Mouse (Mus musculus) forebrain, embryonic 11.5 days (tissue): ENCODE measurements around the gene Fn1. TPM values are rescaled to one million over a fixed set of nuclear protein-coding genes. Genes with fewer than 3 reads are reported as not detected.
A peak's percentile ranks its signal among the peaks of the same experiment; 100 is the strongest.

Experiments
- ATAC-seq: fragments of 200-750 bp; cut with Nextera tagmentation; replicated peaks from 2 replicates; pipeline ENCODE4 v1.8.0; 2017; ENCODE audit warnings: moderate TSS enrichment; ENCODE audit not compliant: low FRiP score
- DNase-seq: peaks from one replicate; pipeline ENCODE4 v3.0.0-alpha.2; 2017; ENCODE audit warnings: low spot score
- H3K27ac ChIP-seq: fragments of 300-500 bp; sonication (generic); 2 replicates; pipeline ENCODE4 v1.5.1; 2014; ENCODE audit warnings: low read depth, low read length
- H3K27me3 ChIP-seq: fragments of 300-500 bp; sonication (generic); 2 replicates; pipeline ENCODE4 v1.6.1; 2014; ENCODE audit warnings: mild to moderate bottlenecking, low read length, mixed read lengths; ENCODE audit not compliant: control insufficient read depth, insufficient read depth
- H3K36me3 ChIP-seq: fragments of 300-500 bp; sonication (generic); 2 replicates; pipeline ENCODE4 v1.6.1; 2014; ENCODE audit warnings: mild to moderate bottlenecking, low read length, moderate library complexity, mixed read lengths; ENCODE audit not compliant: control insufficient read depth, insufficient read depth
- H3K4me1 ChIP-seq: fragments of 300-500 bp; sonication (generic); replicated peaks from 2 replicates; pipeline ENCODE4 v1.6.1; 2014; ENCODE audit warnings: low read length, mixed read lengths; ENCODE audit not compliant: control insufficient read depth, insufficient read depth
- H3K4me2 ChIP-seq: fragments of 300-500 bp; sonication (generic); 2 replicates; pipeline ENCODE4 v1.6.1; 2014; ENCODE audit warnings: low read depth, mild to moderate bottlenecking, low read length, moderate library complexity, mixed read lengths; ENCODE audit not compliant: severe bottlenecking
- H3K4me3 ChIP-seq: fragments of 300-500 bp; sonication (generic); 2 replicates; pipeline ENCODE4 v1.5.1; 2014; ENCODE audit warnings: low read depth, low read length
- H3K9ac ChIP-seq: fragments of 300-500 bp; sonication (generic); 2 replicates; pipeline ENCODE4 v1.6.1; 2014; ENCODE audit warnings: low read length
- H3K9me3 ChIP-seq: fragments of 300-500 bp; sonication (generic); 2 replicates; pipeline ENCODE4 v1.6.1; 2016; ENCODE audit warnings: low read length, mixed read lengths; ENCODE audit not compliant: control insufficient read depth
- WGBS: fragments of 180-500 bp; shearing (Covaris S2); extraction: QIAGEN DNeasy Blood & Tissue Kit; methylation state at CpG from one replicate; pipeline ENCODE4 v1.1.7; 2014; 5-methylcytosine and 5-hydroxymethylcytosine counted together
- polyA plus RNA-seq: library from polyadenylated mRNA; unstranded; fragments of >200 nt; fragmentation: Nextera tagmentation; extraction: Ambion mirVana; gene quantifications from 2 replicates; pipeline ENCODE4 v1.2.1, GENCODE M21; 2014

The Fn1 gene
- 110 and 120 TPM in 2 replicates for polyA plus RNA-seq

DNA sequence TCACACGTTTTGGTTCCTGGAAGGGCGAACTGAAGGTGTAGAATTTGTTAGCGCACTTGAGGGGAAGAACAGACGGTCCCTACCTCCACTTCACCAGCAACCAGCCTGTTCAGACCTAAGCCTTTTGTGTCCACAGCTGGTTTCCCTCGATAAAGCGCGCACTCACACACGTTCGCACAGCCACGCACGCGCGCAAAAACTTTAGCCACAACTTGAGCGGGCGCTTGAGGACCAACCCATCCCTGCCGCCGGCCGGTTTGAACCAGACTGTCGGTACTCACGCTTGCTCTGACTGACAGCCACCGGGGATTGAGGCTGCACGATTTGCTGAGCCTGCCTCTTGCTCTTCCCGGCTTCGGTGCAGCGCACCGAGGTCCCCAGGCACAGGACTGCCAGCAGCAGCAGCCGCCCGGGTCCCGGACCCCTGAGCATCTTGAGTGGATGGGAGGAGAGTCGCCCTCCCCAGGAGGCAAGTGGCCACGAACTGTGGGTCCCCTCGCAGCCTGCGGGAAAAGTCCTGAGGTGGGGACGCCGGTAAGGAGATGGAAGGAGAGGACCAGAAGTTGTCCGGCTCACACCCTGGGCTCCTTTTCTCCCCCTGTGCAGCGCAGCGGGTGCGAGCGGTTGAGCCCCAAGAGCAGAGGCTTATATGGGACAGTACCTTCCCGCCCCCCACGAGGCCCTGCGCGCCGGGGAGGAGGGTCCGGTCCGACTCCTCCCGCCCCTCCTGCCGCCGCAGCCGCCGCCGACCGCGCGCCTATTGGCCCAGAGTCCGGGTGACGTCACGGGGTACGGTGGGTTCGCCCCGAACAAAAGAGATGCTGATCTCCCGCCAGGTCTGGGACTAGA, at the start of gene Fn1:
Gene Fn1, minus strand, starts transcription at position 650 of the 849 bp plus-strand sequence.
- H3K27me3 ChIP-seq, result no peaks in the 10 kb centered on the region
- DNase-seq (peak; percentile 97), ATAC-seq (peak; percentile 96)
- H3K9ac ChIP-seq, result peak within 1 kb of the TSS; percentile 87
- H3K27ac ChIP-seq, result peak within 1 kb of the TSS; percentile 89
- no peaks in the 10 kb centered on the region for H3K36me3 ChIP-seq
- peak within 1 kb of the TSS; percentile 71 for H3K4me3 ChIP-seq
- no peaks in the 10 kb centered on the region for H3K9me3 ChIP-seq
- whole genome bisulfite sequencing, result under 1% methylated on average over 63 of the region's 63 CpGs
- H3K4me1 ChIP-seq, result no peaks in the 10 kb centered on the region; the same call in 1 of the 2 replicates
- H3K4me2 ChIP-seq, result peak within 1 kb of the TSS; percentile 85

GRCm38 (mm10) chr1:71696093-71696492, 43.1 kb upstream of the Fn1 start:
- DNase-seq, result no peak

DNA sequence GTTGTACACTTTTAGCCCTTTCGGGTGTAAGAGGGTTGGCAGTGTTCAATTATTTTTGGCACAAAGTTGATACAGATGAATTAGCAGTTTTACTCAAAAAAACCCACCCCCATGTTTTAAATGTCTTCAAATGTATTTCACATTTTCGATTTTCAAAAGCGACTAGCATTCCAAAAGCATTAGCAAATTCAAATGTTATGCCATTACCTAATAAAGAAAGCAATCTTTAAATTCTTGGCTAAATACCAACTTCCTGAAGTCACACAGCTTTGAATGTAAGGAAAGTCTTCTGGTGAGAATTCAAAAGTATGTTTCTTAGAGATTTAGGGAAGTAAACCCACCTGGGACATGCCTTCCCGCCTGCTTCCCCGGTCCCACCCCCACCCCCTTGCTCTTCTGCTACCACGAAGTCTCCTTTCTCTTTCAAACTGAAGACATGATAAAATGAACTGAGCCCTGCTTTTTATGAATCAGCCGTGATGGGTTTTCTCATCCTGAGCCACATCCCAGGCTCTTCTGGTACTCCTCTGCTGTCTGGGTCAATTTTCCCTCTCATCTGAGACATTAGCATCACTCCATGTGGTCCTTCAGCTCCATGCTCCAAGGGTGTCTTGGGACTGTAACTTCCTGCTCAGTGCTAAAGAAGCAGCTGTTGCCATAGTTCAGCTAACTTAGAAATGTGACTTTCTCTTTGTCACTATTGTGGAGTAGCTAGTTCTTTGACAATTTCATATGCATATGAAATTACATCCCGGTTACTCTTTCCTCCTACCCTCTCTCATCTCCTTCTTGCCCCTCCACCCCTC, 38.7 kb upstream of the Fn1 start:
- no peaks in the 10 kb centered on the region for H3K9me3 ChIP-seq
- no peak overlapping the region for H3K9ac ChIP-seq
- no peak for ATAC-seq
- H3K27me3 ChIP-seq, result no peaks in the 10 kb centered on the region
- H3K4me3 ChIP-seq, result no peak overlapping the region
- no peak overlapping the region for H3K27ac ChIP-seq
- no peaks in the 10 kb centered on the region for H3K4me1 ChIP-seq
- no peaks in the 10 kb centered on the region for H3K36me3 ChIP-seq
- H3K4me2 ChIP-seq, result no peak overlapping the region
- WGBS, result 74% methylated on average over 8 of the region's 8 CpGs
- DNase-seq, result no peak

More at GRCm38 (mm10) chr1:71696093-71696492, 43.1 kb upstream of the Fn1 start:
- Histone ChIP-seq H3K27ac (no peak overlapping the region), H3K9ac (no peak overlapping the region), H3K4me2 (no peak overlapping the region), H3K4me3 (no peak overlapping the region), H3K4me1 (no peaks in the 10 kb centered on the region), H3K36me3 (no peaks in the 10 kb centered on the region), H3K9me3 (no peaks in the 10 kb centered on the region), H3K27me3 (no peaks in the 10 kb centered on the region)
- no peak for ATAC-seq
- 89% methylated on average over 3 of the region's 3 CpGs for WGBS

- 92% methylated on average over 5 of the region's 5 CpGs for WGBS
- no peak for ATAC-seq
- Histone ChIP-seq H3K4me2 (no peak overlapping the region), H3K27me3 (no peaks in the 10 kb centered on the region), H3K4me1 (no peaks in the 10 kb centered on the region), H3K27ac (no peak overlapping the region), H3K9ac (no peak overlapping the region), H3K9me3 (no peaks in the 10 kb centered on the region), H3K4me3 (no peak overlapping the region), H3K36me3 (no peaks in the 10 kb centered on the region)
- DNase-seq, result no peak
Measured at GRCm38 (mm10) chr1:71688926-71689303, 35.9 kb upstream of the Fn1 start.

DNA sequence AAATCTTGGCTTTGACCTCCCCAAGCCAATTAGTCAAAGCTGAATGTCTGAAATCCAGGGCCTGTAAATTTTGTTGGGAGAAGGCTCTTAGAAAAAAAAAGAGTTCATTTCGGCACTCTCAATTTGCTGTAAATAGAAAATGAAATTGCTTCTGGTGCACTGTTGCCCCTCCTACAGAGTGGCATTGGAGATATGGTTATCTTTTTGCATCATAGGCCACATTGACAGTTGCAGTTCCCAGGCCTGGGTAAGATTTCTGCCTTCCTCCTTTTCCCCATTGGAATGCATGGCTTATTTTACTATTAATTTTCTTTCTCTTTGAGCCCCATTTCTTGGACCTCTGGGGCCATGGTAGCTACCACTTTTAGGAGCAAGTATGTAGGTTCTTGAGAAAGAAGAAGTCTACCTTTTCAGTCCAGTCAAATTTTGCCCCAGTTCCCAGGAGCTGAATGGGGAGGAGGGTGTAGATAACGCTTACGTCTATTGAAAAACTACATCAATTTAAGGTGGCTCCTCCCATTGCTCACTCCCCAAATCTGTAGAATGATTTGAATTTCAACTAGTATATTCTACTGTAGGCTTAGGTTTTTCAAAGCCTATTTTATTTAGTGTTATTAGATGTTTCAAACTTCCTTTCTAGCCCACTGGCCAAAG, 35.4 kb upstream of the Fn1 start:
- no peak overlapping the region for H3K4me3 ChIP-seq
- H3K9ac ChIP-seq, result no peak overlapping the region
- no peaks in the 10 kb centered on the region for H3K9me3 ChIP-seq
- DNase-seq (no peak), ATAC-seq (no peak)
- 88% methylated on average over 3 of the region's 3 CpGs for WGBS
- H3K27me3 ChIP-seq, result no peaks in the 10 kb centered on the region
- H3K36me3 ChIP-seq, result no peaks in the 10 kb centered on the region
- no peaks in the 10 kb centered on the region for H3K4me1 ChIP-seq
- no peak overlapping the region for H3K27ac ChIP-seq
- H3K4me2 ChIP-seq, result no peak overlapping the region

GRCm38 (mm10) chr1:71686791-71687190, 33.8 kb upstream of the Fn1 start:
- DNase-seq, result no peak
- Histone ChIP-seq H3K4me1 (no peaks in the 10 kb centered on the region), H3K4me2 (no peak overlapping the region), H3K4me3 (no peak overlapping the region), H3K9ac (no peak overlapping the region), H3K36me3 (no peaks in the 10 kb centered on the region), H3K27ac (no peak overlapping the region), H3K9me3 (no peaks in the 10 kb centered on the region), H3K27me3 (no peaks in the 10 kb centered on the region)
- ATAC-seq, result no peak
- WGBS, result 89% methylated on average over 5 of the region's 5 CpGs

GRCm38 (mm10) chr1:71683736-71684135, 30.7 kb upstream of the Fn1 start:
- Histone ChIP-seq H3K36me3 (no peaks in the 10 kb centered on the region), H3K27me3 (no peaks in the 10 kb centered on the region), H3K9ac (no peak overlapping the region), H3K4me2 (no peak overlapping the region), H3K4me1 (no peaks in the 10 kb centered on the region), H3K27ac (no peak overlapping the region), H3K9me3 (no peaks in the 10 kb centered on the region), H3K4me3 (no peak overlapping the region)
- WGBS, result 84% methylated on average over 6 of the region's 6 CpGs
- ATAC-seq, result no peak
- DNase-seq, result no peak

DNA sequence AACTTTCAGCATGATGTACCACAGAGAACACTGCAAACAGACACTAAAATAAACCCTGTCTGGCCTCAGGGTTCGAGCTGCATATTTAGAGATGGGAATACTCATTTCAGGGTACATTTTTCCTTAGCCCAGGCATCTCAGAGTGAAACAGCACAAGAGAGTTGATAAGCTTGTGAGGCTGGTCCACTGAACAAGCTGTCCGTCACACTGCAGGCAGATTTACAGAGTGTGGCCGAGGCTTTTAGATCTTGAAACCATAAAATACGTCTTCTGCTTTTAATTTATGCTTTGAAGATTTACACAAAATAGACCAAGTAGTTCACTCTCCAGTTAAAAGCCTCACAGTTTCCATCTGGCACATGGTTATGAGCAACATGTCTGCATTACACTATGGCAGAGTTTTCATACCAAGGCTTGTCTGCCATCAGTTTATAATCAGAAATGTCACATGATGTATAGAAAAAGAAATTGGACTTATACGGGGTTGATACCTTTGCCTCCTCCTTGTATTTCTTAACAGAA, 29.3 kb upstream of the Fn1 start:
- no peak overlapping the region for H3K4me2 ChIP-seq
- H3K27ac ChIP-seq, result no peak overlapping the region
- no peaks in the 10 kb centered on the region for H3K4me1 ChIP-seq
- WGBS, result 79% methylated on average over 5 of the region's 5 CpGs
- no peaks in the 10 kb centered on the region for H3K36me3 ChIP-seq
- H3K27me3 ChIP-seq, result no peaks in the 10 kb centered on the region
- H3K9ac ChIP-seq, result no peak overlapping the region
- H3K4me3 ChIP-seq, result no peak overlapping the region
- H3K9me3 ChIP-seq, result no peaks in the 10 kb centered on the region
- DNase-seq, result no peak
- ATAC-seq, result no peak
